Mouse (Mus musculus): Measurements from ENCODE around the gene Tnfsf15.

The Tnfsf15 gene

GRCm38 (mm10) chr4:63744693-63745171, at the start of gene Tnfsf15:
Gene Tnfsf15, minus strand, starts transcription at chr4:63745113.
- peak; percentile 72 to 83 for DNase-seq

- no peak for DNase-seq
Observed at GRCm38 (mm10) chr4:63792328-63792727, 47.4 kb upstream of the Tnfsf15 start.

- no peak for DNase-seq
Observed at GRCm38 (mm10) chr4:63785466-63785865, 40.6 kb upstream of the Tnfsf15 start.

- DNase-seq: no peak
Observed at GRCm38 (mm10) chr4:63783826-63784225, 38.9 kb upstream of the Tnfsf15 start.

GRCm38 (mm10) chr4:63782970-63783613, 38.2 kb upstream of the Tnfsf15 start:
- DNase-seq: peak; percentile 15 to 34

GRCm38 (mm10) chr4:63777223-63777622, 32.3 kb upstream of the Tnfsf15 start:
- DNase-seq: no peak

GRCm38 (mm10) chr4:63773306-63774090, 28.6 kb upstream of the Tnfsf15 start:
- DNase-seq: no peak

- DNase-seq: no peak
Observed at GRCm38 (mm10) chr4:63772514-63772913, 27.6 kb upstream of the Tnfsf15 start.

GRCm38 (mm10) chr4:63771291-63771690, 26.4 kb upstream of the Tnfsf15 start:
- DNase-seq: no peak

- no peak for DNase-seq
Observed at GRCm38 (mm10) chr4:63769161-63769560, 24.2 kb upstream of the Tnfsf15 start.

- DNase-seq: no peak
Observed at GRCm38 (mm10) chr4:63765050-63765449, 20.1 kb upstream of the Tnfsf15 start.

- DNase-seq: no peak
Observed at GRCm38 (mm10) chr4:63759931-63760330, 15.0 kb upstream of the Tnfsf15 start.

- DNase-seq: no peak
Observed at GRCm38 (mm10) chr4:63757527-63758154, 12.7 kb upstream of the Tnfsf15 start.

GRCm38 (mm10) chr4:63756072-63756471, 11.2 kb upstream of the Tnfsf15 start:
- DNase-seq: no peak

GRCm38 (mm10) chr4:63754467-63755020, 9.6 kb upstream of the Tnfsf15 start:
- DNase-seq: peak; percentile 51 to 73

GRCm38 (mm10) chr4:63753855-63754254, 8.9 kb upstream of the Tnfsf15 start:
- DNase-seq: no peak

- DNase-seq: peak; percentile 82 to 88
Observed at GRCm38 (mm10) chr4:63752687-63753523, 8.0 kb upstream of the Tnfsf15 start.

- no peak for DNase-seq
Observed at GRCm38 (mm10) chr4:63748061-63748730, 3.3 kb upstream of the Tnfsf15 start.

- DNase-seq: peak; percentile 60 to 75
Observed at GRCm38 (mm10) chr4:63745271-63745670, 358 bp upstream of the Tnfsf15 start.

- peak; percentile 34 to 60 for DNase-seq
Observed at GRCm38 (mm10) chr4:63743660-63744059, 1.3 kb downstream of the Tnfsf15 start.

- DNase-seq: peak in 1 of 2 experiments; percentile 27
Observed at GRCm38 (mm10) chr4:63742763-63743371, 2.0 kb downstream of the Tnfsf15 start.
